Mouse (Mus musculus): ENCODE measurements around the gene Tnip1. TPM values are rescaled to one million over a fixed set of nuclear protein-coding genes. Genes with fewer than 3 reads are reported as not detected.
A peak's percentile ranks its signal among the peaks of the same experiment; 100 is the strongest.
"Not testable (repeated sequence)": the region's sequence is repeated elsewhere in the genome, so short reads cannot be mapped to it uniquely, and the experiment has no call there.

The Tnip1 gene
- total RNA-seq, 2 experiments from 2014 or later = 29.7 to 32.3 TPM

- intact Hi-C loops (cut with DNase I) = no loop called here
- DNase-seq = no peak
Measured at GRCm38 (mm10) chr11:54973481-54974212, 10.9 kb upstream of the Tnip1 start.

GRCm38 (mm10) chr11:54972789-54973188, 10.1 kb upstream of the Tnip1 start:
- intact Hi-C loops (cut with DNase I) = no loop called here
- DNase-seq = no peak

GRCm38 (mm10) chr11:54972049-54972723, 9.5 kb upstream of the Tnip1 start:
- no peak for DNase-seq

GRCm38 (mm10) chr11:54971365-54972048, 8.8 kb upstream of the Tnip1 start:
- intact Hi-C loops (cut with DNase I) = no loop called here
- DNase-seq = no peak

More at GRCm38 (mm10) chr11:54972049-54972723, 9.5 kb upstream of the Tnip1 start:
- intact Hi-C loops (cut with DNase I) = no loop called here

GRCm38 (mm10) chr11:54965234-54965633, 2.5 kb upstream of the Tnip1 start:
- intact Hi-C loops (cut with DNase I) = no loop called here
- DNase-seq = no peak

GRCm38 (mm10) chr11:54961921-54962320, 796 bp downstream of the Tnip1 start:
- no peak for DNase-seq
- intact Hi-C loops (cut with DNase I) = no loop called here

GRCm38 (mm10) chr11:54961164-54961850, 1.4 kb downstream of the Tnip1 start:
- no peak for DNase-seq
- intact Hi-C loops (cut with DNase I) = no loop called here

- intact Hi-C loops (cut with DNase I) = no loop called here
Measured at GRCm38 (mm10) chr11:54960251-54960650, 2.5 kb downstream of the Tnip1 start.

GRCm38 (mm10) chr11:54958571-54959073, 4.1 kb downstream of the Tnip1 start:
- intact Hi-C loops (cut with DNase I) = no loop called here
- DNase-seq = no peak

More at GRCm38 (mm10) chr11:54960251-54960650, 2.5 kb downstream of the Tnip1 start:
- DNase-seq = no peak

GRCm38 (mm10) chr11:54957708-54958107, 5.0 kb downstream of the Tnip1 start:
- DNase-seq; intact Hi-C loops (cut with DNase I): not testable (repeated sequence)

GRCm38 (mm10) chr11:54956912-54957311, 5.8 kb downstream of the Tnip1 start:
- intact Hi-C loops (cut with DNase I) = no loop called here
- no peak for DNase-seq

- intact Hi-C loops (cut with DNase I) = no loop called here
- peak; percentile 99 to 100 for DNase-seq
Measured at GRCm38 (mm10) chr11:54955735-54956480, 6.8 kb downstream of the Tnip1 start.

GRCm38 (mm10) chr11:54955400-54955734, 7.3 kb downstream of the Tnip1 start:
- intact Hi-C loops (cut with DNase I); DNase-seq: not testable (repeated sequence)

- intact Hi-C loops (cut with DNase I) = no loop called here
- no peak for DNase-seq
Measured at GRCm38 (mm10) chr11:54954716-54955115, 8.0 kb downstream of the Tnip1 start.

GRCm38 (mm10) chr11:54953993-54954446, 8.7 kb downstream of the Tnip1 start:
- intact Hi-C loops (cut with DNase I) = no loop called here
- DNase-seq = no peak

GRCm38 (mm10) chr11:54952651-54953050, 10.1 kb downstream of the Tnip1 start:
- DNase-seq = no peak
- intact Hi-C loops (cut with DNase I) = no loop called here

- intact Hi-C loops (cut with DNase I) = no loop called here
Measured at GRCm38 (mm10) chr11:54950684-54951083, 12.0 kb downstream of the Tnip1 start.

GRCm38 (mm10) chr11:54949717-54950116, 13.0 kb downstream of the Tnip1 start:
- no peak for DNase-seq
- intact Hi-C loops (cut with DNase I) = no loop called here

More at GRCm38 (mm10) chr11:54950684-54951083, 12.0 kb downstream of the Tnip1 start:
- DNase-seq = no peak

- intact Hi-C loops (cut with DNase I) = no loop called here
- no peak for DNase-seq
Measured at GRCm38 (mm10) chr11:54944702-54945101, 18.0 kb downstream of the Tnip1 start.

GRCm38 (mm10) chr11:54940056-54940455, 22.7 kb downstream of the Tnip1 start:
- no peak for DNase-seq
- intact Hi-C loops (cut with DNase I) = no loop called here
